Mouse (Mus musculus): ENCODE measurements at regions not wholly inside any gene's neighbourhood (a gene's known extent, or its start where the extent isn't known, plus 50 kb on each side); places are given as distances from the start of the nearest gene placed in this dataset.

DNA sequence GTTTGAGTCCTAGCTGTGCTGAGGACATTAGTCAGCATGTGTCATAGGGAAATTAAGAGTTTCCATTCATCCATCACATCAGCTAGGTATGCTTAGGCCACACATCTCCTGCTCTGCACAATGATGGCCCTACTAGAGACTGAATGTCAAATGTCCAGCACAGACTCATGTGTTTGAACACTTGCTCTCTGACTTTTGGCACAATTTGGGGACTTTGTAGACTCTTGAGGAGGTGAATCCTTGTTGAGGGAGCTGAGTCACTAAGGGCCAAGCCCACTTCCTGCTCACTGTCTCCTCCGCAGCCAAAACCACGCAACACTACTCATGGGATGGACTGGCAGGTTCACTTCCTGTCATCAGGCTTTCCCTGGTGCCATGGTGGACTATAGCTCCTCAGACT lies 308.2 kb downstream of the Sorl1 start:
- TF ChIP-seq CTCF (IDR thresholded peaks at IDR 0.05; ENCODE audit: insufficient read depth, low read depth, low read length): no peak
- TF ChIP-seq POLR2A (IDR thresholded peaks at IDR 0.05; ENCODE audit: insufficient read depth, low read depth, low read length): no peak
